In genomic region chr11:12493791-12494190, GRCm38 (mm10) we compare ENCODE assay signal across 34 mouse cellular contexts. TPM values are rescaled to one million over a fixed set of nuclear protein-coding genes. Genes with fewer than 3 reads are reported as not detected.
"Had no signal": no experiment of that assay in that cellular context is flagged by ENCODE, and none has a peak within 500 bp of the region (broad histone marks: within the 10 kb centered on the region; RNA-seq: fewer than 3 reads in every experiment).

No protein-coding gene starts in this region.

- H3K4me3 ChIP-seq: limb, embryonic 10.5 days; limb, embryonic 12.5 days; limb, embryonic 13.5 days; limb, embryonic 15.5 days; liver, embryonic 12.5 days; liver, embryonic 13.5 days; liver, embryonic 15.5 days; lung, embryonic 15.5 days; megakaryocyte, embryonic 14.5 days; midbrain, embryonic 10.5 days; midbrain, embryonic 12.5 days; midbrain, embryonic 13.5 days; midbrain, embryonic 15.5 days; myocyte; neural tube, embryonic 12.5 days had no signal

- H3K9ac ChIP-seq: limb, embryonic 12.5 days; limb, embryonic 13.5 days; limb, embryonic 15.5 days; liver, embryonic 12.5 days; liver, embryonic 13.5 days; liver, embryonic 14.5 days; liver, embryonic 15.5 days; liver, postnatal 0 days; lung, embryonic 15.5 days; midbrain, embryonic 12.5 days; midbrain, embryonic 13.5 days; midbrain, embryonic 15.5 days; neural tube, embryonic 12.5 days had no signal

- H3K4me1 ChIP-seq: limb, embryonic 10.5 days; limb, embryonic 12.5 days; limb, embryonic 13.5 days; limb, embryonic 15.5 days; liver, embryonic 12.5 days; liver, embryonic 13.5 days; liver, embryonic 15.5 days; lung, embryonic 15.5 days; megakaryocyte, embryonic 14.5 days; midbrain, embryonic 10.5 days; midbrain, embryonic 12.5 days; midbrain, embryonic 13.5 days; midbrain, embryonic 15.5 days; neural tube, embryonic 12.5 days had no signal

- DNase-seq: left cerebral cortex, postnatal 4 days; liver; liver, embryonic 13.5 days; liver, postnatal 0 days; lung, adult 18-20 months; lung, adult 2 months; lung, postnatal 14 days; lung, postnatal 36 days; lung, postnatal 4 days; midbrain, embryonic 14.5 days had no signal

- H3K9me3 ChIP-seq: limb, embryonic 10.5 days; limb, embryonic 12.5 days; limb, embryonic 13.5 days; limb, embryonic 15.5 days; liver, embryonic 12.5 days; liver, embryonic 13.5 days; liver, embryonic 15.5 days; lung, embryonic 15.5 days; megakaryocyte, embryonic 14.5 days; midbrain, embryonic 10.5 days; midbrain, embryonic 12.5 days; midbrain, embryonic 13.5 days; midbrain, embryonic 15.5 days; neural tube, embryonic 12.5 days had no signal

- H3K27me3 ChIP-seq: limb, embryonic 12.5 days; limb, embryonic 13.5 days; limb, embryonic 15.5 days; liver, embryonic 12.5 days; liver, embryonic 13.5 days; liver, embryonic 15.5 days; lung, embryonic 15.5 days; megakaryocyte, embryonic 14.5 days; midbrain, embryonic 12.5 days; midbrain, embryonic 13.5 days; midbrain, embryonic 15.5 days; neural tube, embryonic 12.5 days had no signal

- H3K36me3 ChIP-seq: limb, embryonic 10.5 days; limb, embryonic 12.5 days; limb, embryonic 13.5 days; limb, embryonic 15.5 days; liver, embryonic 12.5 days; liver, embryonic 13.5 days; liver, embryonic 15.5 days; lung, embryonic 15.5 days; midbrain, embryonic 10.5 days; midbrain, embryonic 12.5 days; midbrain, embryonic 13.5 days; midbrain, embryonic 15.5 days; neural tube, embryonic 12.5 days had no signal

- H3K27ac ChIP-seq: limb, embryonic 10.5 days; limb, embryonic 12.5 days; limb, embryonic 13.5 days; limb, embryonic 15.5 days; liver, embryonic 12.5 days; liver, embryonic 13.5 days; liver, embryonic 14.5 days; liver, embryonic 15.5 days; lung, embryonic 15.5 days; macrophage; midbrain, embryonic 10.5 days; midbrain, embryonic 12.5 days; midbrain, embryonic 13.5 days; midbrain, embryonic 15.5 days; neural tube, embryonic 12.5 days had no signal

- H3K4me2 ChIP-seq: limb, embryonic 12.5 days; limb, embryonic 13.5 days; limb, embryonic 15.5 days; liver, embryonic 11.5 days; liver, embryonic 12.5 days; liver, embryonic 13.5 days; liver, embryonic 15.5 days; lung, embryonic 15.5 days; midbrain, embryonic 11.5 days; midbrain, embryonic 12.5 days; midbrain, embryonic 13.5 days; midbrain, embryonic 15.5 days; neural tube, embryonic 12.5 days had no signal

- ATAC-seq: liver, embryonic 12.5 days; liver, postnatal 0 days; lung, postnatal 0 days; midbrain, embryonic 13.5 days; midbrain, embryonic 15.5 days; midbrain, embryonic 16.5 days had no signal

RNA-seq across cellular contexts. Expression of gene Cobl, which starts 29.0 kb away (rescaled TPM):
- total RNA-seq: megakaryocyte progenitor cell, adult 5-6 weeks; megakaryocyte, adult 5-6 weeks; megakaryocyte-erythroid progenitor cell, adult 5-6 weeks; monocyte, adult 5-6 weeks had no signal
- polyA plus RNA-seq: macrophage had no signal
